Mouse (Mus musculus) cerebellum, postnatal 10 days (tissue): Measurements from ENCODE around the gene Dcn.
A peak's percentile ranks its signal among the peaks of the same experiment; 100 is the strongest.

ENCODE experiments used
- DNase-seq, 2 experiments: peaks; one replicate each; pipeline ENCODE4 v3.0.0; 2021; ENCODE audit warnings: mixed read lengths in 2 of 2

The Dcn gene

GRCm38 (mm10) chr10:97479004-97479766 lies at the start of gene Dcn:
Gene Dcn, plus strand, starts transcription at chr10:97479609.
- peak in 1 of 2 experiments; percentile 2 for DNase-seq

- peak; percentile 33 to 38 for DNase-seq
These were observed 42.7 kb upstream of the Dcn start for GRCm38 (mm10) chr10:97436662-97437061.

DNA sequence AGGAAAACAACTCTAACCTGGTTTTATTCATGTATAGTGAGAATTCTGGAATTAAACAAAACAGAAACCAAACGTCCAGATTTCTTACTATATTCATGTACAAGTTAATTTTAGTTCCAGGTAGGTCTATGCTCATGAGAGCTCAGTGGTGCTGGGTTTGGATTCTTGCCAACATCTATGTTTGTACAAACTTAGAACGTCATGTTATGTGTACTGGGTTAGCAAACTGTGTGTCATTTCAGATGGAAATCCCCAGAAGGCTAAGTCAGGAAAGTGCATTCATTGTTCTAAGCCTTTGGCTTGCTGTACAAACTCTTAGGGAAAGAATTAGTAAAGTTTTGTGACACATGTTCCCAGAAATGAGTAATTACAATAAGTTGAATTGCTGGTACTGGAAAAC lies 37.1 kb upstream of the Dcn start:
- no peak for DNase-seq

- DNase-seq = no peak
These were observed 32.9 kb upstream of the Dcn start for GRCm38 (mm10) chr10:97446486-97446885.

DNA sequence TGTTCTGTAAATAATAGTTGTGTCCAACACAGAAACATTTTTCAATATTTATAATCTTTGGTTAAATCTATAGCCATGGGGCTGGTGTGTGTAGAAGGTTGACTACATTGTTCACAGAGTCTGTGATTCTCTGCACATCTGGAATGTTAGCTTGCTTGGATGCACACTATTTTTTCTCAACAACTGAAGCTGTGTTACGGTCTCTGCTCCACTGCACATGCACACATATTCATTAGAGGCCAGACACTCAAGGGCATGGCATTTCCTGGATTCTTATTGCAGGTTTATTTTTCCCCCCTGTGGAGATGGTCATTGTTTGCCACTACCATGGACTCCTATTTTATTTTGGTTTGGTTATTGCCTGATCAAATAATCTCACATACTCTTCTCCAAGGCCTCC lies 26.5 kb upstream of the Dcn start:
- DNase-seq = peak in 1 of 2 experiments; percentile 3

GRCm38 (mm10) chr10:97453529-97453928 lies 25.9 kb upstream of the Dcn start:
- peak; percentile 11 to 29 for DNase-seq

- no peak for DNase-seq
These were observed 22.4 kb upstream of the Dcn start for GRCm38 (mm10) chr10:97456993-97457392.

DNA sequence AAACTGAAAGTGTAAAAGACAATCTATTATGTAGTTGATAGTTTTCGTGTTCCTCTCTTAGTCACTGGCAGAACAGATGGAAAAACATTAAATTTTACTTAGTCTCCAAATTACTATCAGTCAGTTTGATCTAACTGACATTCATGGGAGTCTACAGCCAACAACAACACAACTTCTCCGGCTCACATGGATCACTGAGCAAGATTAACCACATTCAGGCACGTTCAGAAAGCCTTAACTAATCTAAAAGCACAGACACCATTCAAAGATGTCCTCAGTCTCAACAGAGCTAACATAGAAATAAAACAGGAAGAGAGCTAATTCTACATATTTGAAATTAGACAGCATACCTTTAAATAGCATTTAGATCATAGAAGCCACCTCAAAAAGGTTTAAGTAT lies 12.6 kb upstream of the Dcn start:
- no peak for DNase-seq

DNA sequence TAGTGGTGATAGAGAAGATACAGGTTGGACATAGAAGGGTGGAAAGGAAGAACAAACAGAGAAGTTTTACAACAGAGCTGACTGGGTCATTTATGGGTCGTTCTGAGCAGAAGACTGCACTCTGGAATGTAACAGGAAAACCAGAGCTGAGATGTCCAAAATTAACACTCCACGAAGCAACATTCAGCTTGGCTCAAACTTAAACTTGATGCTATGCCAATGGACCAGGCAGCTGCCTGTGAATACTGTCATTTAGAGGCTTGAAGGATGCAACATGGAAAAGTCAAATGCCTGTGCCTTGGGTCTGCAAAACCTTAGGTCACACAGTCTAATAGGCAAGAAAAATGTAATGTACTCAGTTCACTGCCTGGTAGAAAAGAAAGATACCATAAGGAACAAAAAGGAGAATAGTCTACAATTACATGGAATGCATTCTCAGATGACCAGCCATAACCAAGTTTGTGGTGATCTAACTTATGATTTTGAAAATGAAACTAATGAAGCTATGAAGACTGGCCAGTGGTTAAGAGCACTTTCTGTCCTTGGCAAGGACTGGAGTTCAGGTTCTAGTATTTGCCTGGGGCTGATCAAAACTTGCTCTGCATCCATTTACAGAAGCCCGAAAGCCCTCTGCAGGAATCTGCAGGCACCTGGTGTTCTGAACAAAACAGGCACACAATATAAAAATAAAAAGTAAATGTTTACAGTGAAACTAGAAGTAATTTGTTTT lies 9.8 kb upstream of the Dcn start:
- DNase-seq = peak; percentile 18 to 22

DNA sequence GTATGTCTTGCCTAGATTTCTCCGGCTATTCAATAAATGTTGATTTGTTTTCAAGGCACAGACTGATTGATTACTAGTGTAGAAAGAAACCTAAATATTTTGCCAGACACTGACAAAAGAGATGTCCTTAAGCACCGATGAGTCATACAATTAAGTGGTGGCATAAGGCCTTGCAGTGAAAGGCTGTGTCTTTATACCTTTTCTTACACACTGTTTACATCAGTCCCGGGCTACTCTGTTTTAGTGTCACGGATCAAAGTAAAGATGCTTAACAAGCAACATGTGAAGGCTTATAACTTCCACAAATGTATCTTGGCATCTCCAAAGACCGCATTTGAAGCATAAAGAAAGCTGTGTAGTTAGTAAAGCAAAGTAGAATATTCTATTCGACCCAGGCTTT lies 3.9 kb upstream of the Dcn start:
- no peak for DNase-seq

DNA sequence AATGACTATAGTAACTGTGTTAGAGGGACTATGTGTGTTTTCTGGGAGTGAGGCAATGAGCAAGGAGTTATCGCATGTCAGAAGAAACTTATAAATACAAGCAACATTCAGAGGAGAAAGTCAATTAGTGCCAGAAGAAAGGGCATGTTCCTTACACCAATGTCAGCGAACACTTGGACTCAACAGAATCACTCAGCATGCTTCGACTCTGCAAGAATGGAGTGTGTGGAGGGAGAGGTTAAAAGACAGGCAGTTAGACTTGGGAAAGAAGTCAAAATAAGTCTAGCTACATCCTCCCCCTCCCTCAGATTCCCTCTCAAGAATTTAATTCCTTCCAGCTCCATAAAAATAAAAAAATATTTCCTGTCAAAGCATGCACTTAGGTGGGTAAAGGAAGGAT lies 1.1 kb upstream of the Dcn start:
- no peak for DNase-seq

DNA sequence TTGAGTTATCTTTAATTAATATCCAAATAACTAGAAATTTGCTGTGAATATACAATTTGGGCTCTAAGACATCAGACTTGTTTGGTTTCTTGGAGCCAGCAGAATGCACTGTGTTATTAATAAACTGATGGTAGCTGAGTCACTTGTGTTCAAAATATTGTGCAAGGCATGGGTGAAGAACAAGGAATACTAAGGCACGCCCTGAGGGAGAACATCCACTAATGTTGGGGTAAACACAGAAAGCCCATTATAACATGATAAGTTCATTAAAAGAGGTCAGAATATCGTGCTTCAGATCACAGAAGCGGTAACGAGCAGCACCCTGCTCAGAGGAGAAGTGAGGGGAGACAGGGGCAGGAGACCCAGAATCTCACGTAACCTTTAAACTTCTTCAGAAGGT lies 2.7 kb downstream of the Dcn start:
- no peak for DNase-seq

GRCm38 (mm10) chr10:97484049-97484448 lies 4.6 kb downstream of the Dcn start:
- DNase-seq = no peak

- DNase-seq = no peak
These were observed 5.7 kb downstream of the Dcn start for GRCm38 (mm10) chr10:97485151-97485550.

DNA sequence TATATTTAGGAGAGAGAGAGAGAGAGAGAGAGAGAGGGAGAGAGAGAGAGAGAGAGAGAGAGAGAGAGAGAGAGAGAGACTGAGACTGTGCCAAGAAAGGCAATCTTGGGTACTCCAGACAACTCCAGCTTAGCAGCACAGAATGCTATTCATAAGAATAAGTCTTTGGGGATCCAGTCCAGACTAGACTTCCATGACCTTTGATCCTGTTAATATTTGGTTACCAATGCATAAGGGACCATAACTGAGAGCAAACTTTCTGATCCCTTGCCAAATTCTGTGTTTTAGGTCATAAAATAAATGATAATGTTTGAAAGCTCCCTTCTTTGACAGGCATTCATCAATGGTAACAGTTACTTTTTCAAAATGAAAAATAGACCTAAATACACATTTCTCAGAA lies 6.7 kb downstream of the Dcn start:
- no peak for DNase-seq

- no peak for DNase-seq
These were observed 8.0 kb downstream of the Dcn start for GRCm38 (mm10) chr10:97487269-97487989.

- DNase-seq = no peak
These were observed 13.1 kb downstream of the Dcn start for GRCm38 (mm10) chr10:97492367-97492980.

GRCm38 (mm10) chr10:97497646-97498045 lies 18.2 kb downstream of the Dcn start:
- DNase-seq = no peak

DNA sequence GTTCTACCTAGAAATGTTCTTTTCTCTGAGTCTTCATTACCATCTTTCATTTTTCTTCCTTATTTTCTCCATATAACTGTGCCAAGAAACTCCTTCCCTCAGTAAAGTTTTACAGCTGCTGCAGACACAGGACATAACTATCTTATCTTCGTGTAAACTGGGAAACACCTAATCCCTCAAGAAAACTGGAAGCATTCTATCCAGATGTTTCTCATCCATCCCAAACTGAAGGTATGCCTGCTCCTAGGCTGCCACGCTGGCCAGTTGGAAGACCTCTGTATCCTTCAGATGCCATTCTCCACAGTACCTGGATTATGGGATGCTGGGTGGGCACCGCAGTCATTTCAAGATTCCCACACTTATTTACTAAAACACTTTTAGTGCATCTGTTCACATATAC lies 44.0 kb downstream of the Dcn start:
- DNase-seq = no peak

GRCm38 (mm10) chr10:97535697-97536096 lies 56.3 kb downstream of the Dcn start:
- DNase-seq = no peak

DNA sequence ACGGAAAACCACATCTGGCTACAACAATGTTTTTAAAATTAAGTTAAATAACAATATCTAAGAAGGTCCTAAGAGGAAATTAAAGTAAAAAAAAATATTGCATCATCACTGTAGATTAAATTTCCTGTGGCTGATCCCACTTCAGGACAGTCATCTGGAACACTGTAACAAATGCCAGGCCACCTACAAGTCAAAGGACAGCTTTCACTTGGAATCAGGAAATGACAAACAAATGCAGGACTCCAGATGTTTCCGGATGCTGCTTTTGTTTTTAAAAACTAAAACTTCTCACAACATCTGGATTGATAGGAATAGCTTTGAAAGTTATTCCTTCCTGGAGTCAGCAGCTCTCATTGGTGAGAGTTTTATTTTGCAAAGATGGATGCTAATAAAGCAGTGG lies 57.5 kb downstream of the Dcn start:
- DNase-seq = no peak

DNA sequence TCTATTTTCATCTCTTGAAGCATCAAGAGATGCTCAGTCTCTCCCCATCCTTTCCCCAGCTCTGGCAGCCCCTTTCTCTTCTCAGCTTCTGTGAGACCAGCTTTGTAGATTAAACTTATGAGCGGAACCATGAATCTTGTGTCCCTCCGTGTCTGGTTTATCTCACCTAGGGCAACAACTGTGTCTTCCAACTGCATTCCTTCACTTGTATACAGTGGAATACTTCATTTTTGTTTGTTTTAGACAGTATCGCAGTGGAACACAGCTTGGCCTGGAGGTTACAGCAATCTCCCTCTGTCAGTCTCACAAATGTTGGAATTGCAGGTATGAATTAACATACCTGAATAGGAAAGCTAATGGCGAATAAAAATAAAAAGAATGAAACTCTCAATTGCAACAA lies 58.8 kb downstream of the Dcn start:
- DNase-seq = no peak

DNA sequence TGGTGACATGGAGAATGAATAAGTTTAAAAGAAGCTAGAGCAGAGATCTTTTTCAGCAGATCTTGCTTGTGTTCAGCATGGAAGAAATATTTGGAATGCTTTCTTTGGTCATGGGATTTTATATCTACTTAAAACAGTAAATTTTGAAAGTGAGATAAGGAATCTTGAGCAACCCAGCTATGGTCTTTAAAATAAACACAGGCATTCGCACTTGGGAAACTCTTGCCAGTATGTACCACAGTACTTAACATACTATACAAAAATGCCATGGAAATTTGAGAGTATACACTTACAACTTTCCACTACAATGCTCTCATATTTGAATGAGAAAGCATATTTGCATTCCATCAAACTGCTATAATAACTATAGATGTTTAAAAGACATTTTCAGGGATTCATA lies 68.3 kb downstream of the Dcn start:
- no peak for DNase-seq
